Mouse (Mus musculus) megakaryocyte, embryonic 14.5 days (primary cell): ENCODE results near the gene Pank3. TPM values are rescaled to one million over a fixed set of nuclear protein-coding genes. Genes with fewer than 3 reads are reported as not detected.

ENCODE experiments used
- H3K27me3 ChIP-seq: replicated peaks from 2 replicates; pipeline ENCODE3; 2012; ENCODE audit warnings: inconsistent platforms
- H3K36me3 ChIP-seq: replicated peaks from 2 replicates; pipeline ENCODE3; 2012; ENCODE audit warnings: low read length, inconsistent platforms, mixed read lengths
- H3K4me1 ChIP-seq: 2 replicates; pipeline ENCODE4 v1.6.1; 2012; ENCODE audit warnings: inconsistent platforms
- H3K4me3 ChIP-seq: replicated peaks from 2 replicates; pipeline ENCODE3; 2012; ENCODE audit warnings: moderate library complexity, mild to moderate bottlenecking, inconsistent platforms
- H3K9me3 ChIP-seq: 2 replicates; pipeline ENCODE4 v1.6.1; 2012; ENCODE audit warnings: inconsistent platforms
- FLI1 ChIP-seq: IDR thresholded peaks from 2 replicates; pipeline ENCODE4 v1.6.1; 2012; ENCODE audit warnings: low read length, inconsistent platforms, mixed read lengths
- GATA1 ChIP-seq: IDR thresholded peaks from 3 replicates; pipeline ENCODE4 v1.6.1; 2012; ENCODE audit warnings: mixed read lengths, low read length, inconsistent platforms, borderline replicate concordance
- polyA plus RNA-seq: library from polyadenylated mRNA; stranded (reverse); fragments of >175 nt; gene quantifications from 2 replicates; pipeline ENCODE4 v1.2.3, GENCODE M21; 2012; ENCODE audit warnings: low replicate concordance; ENCODE audit not compliant: insufficient read depth

Pank3 gene
- 0.65 and 0.67 TPM in 2 replicates for polyA plus RNA-seq

GRCm38 (mm10) chr11:35769188-35769745 lies at the start of gene Pank3:
Pank3 (plus strand) TSS chr11:35769484.
- H3K9me3 ChIP-seq = no peaks in the 10 kb centered on the region
- H3K4me3 ChIP-seq = peak within 1 kb of the TSS; percentile 94
- peaks cover 9% of the 10 kb centered on the region for H3K36me3 ChIP-seq
- TF ChIP-seq FLI1 (no peak), GATA1 (no peak)
- H3K4me1 ChIP-seq = peaks cover 51% of the 10 kb centered on the region
- peaks cover 3% of the 10 kb centered on the region for H3K27me3 ChIP-seq

GRCm38 (mm10) chr11:35723876-35724275 lies 45.4 kb upstream of the Pank3 start:
- Histone ChIP-seq H3K4me1 (no peaks in the 10 kb centered on the region), H3K27me3 (no peaks in the 10 kb centered on the region), H3K4me3 (no peak overlapping the region), H3K36me3 (no peaks in the 10 kb centered on the region), H3K9me3 (peaks cover 19% of the 10 kb centered on the region)
- no peak for TF ChIP-seq GATA1
- TF ChIP-seq FLI1 = no peak

- Histone ChIP-seq H3K36me3 (no peaks in the 10 kb centered on the region), H3K27me3 (no peaks in the 10 kb centered on the region), H3K4me3 (no peak overlapping the region), H3K4me1 (no peaks in the 10 kb centered on the region), H3K9me3 (peaks cover 19% of the 10 kb centered on the region)
- TF ChIP-seq FLI1 = no peak
- TF ChIP-seq GATA1 = no peak
Measured at GRCm38 (mm10) chr11:35726341-35726846, 42.9 kb upstream of the Pank3 start.

- Histone ChIP-seq H3K9me3 (peaks cover 12% of the 10 kb centered on the region), H3K27me3 (no peaks in the 10 kb centered on the region), H3K4me1 (no peaks in the 10 kb centered on the region), H3K36me3 (no peaks in the 10 kb centered on the region), H3K4me3 (no peak overlapping the region)
- no peak for TF ChIP-seq GATA1
- no peak for TF ChIP-seq FLI1
Measured at GRCm38 (mm10) chr11:35728200-35728599, 41.1 kb upstream of the Pank3 start.

- Histone ChIP-seq H3K36me3 (no peaks in the 10 kb centered on the region), H3K9me3 (peaks cover 9% of the 10 kb centered on the region)
- TF ChIP-seq FLI1 (no peak), GATA1 (no peak)
Measured at GRCm38 (mm10) chr11:35729186-35729585, 40.1 kb upstream of the Pank3 start.

GRCm38 (mm10) chr11:35732366-35732765 lies 36.9 kb upstream of the Pank3 start:
- Histone ChIP-seq H3K27me3 (peaks cover 2% of the 10 kb centered on the region), H3K36me3 (no peaks in the 10 kb centered on the region), H3K4me1 (no peaks in the 10 kb centered on the region), H3K9me3 (0 out of 2 replicates have a peak, but pooled peaks cover 3% of the 10 kb centered on the region), H3K4me3 (no peak overlapping the region)
- TF ChIP-seq FLI1 (no peak), GATA1 (no peak)

More at GRCm38 (mm10) chr11:35729186-35729585, 40.1 kb upstream of the Pank3 start:
- Histone ChIP-seq H3K4me1 (no peaks in the 10 kb centered on the region), H3K4me3 (no peak overlapping the region), H3K27me3 (peaks cover under 1% of the 10 kb centered on the region)

GRCm38 (mm10) chr11:35736817-35737216 lies 32.5 kb upstream of the Pank3 start:
- no peaks in the 10 kb centered on the region for H3K4me1 ChIP-seq
- no peak for TF ChIP-seq FLI1
- no peak for TF ChIP-seq GATA1
- H3K9me3 ChIP-seq = 0 out of 2 replicates have a peak, but pooled peaks cover 3% of the 10 kb centered on the region
- no peaks in the 10 kb centered on the region for H3K36me3 ChIP-seq
- no peak overlapping the region for H3K4me3 ChIP-seq
- H3K27me3 ChIP-seq = peaks cover 2% of the 10 kb centered on the region

- Histone ChIP-seq H3K4me3 (no peak overlapping the region), H3K27me3 (peaks cover 2% of the 10 kb centered on the region), H3K9me3 (0 out of 2 replicates have a peak, but pooled peaks cover 3% of the 10 kb centered on the region), H3K4me1 (no peaks in the 10 kb centered on the region), H3K36me3 (no peaks in the 10 kb centered on the region)
- TF ChIP-seq GATA1 (no peak), FLI1 (no peak)
Measured at GRCm38 (mm10) chr11:35737262-35737661, 32.0 kb upstream of the Pank3 start.

GRCm38 (mm10) chr11:35738102-35738501 lies 31.2 kb upstream of the Pank3 start:
- H3K36me3 ChIP-seq = no peaks in the 10 kb centered on the region

GRCm38 (mm10) chr11:35743586-35743985 lies 25.7 kb upstream of the Pank3 start:
- TF ChIP-seq GATA1 = no peak
- no peak for TF ChIP-seq FLI1
- no peaks in the 10 kb centered on the region for H3K4me1 ChIP-seq
- H3K4me3 ChIP-seq = no peak overlapping the region
- H3K9me3 ChIP-seq = peaks cover 20% of the 10 kb centered on the region
- no peaks in the 10 kb centered on the region for H3K36me3 ChIP-seq
- peaks cover 3% of the 10 kb centered on the region for H3K27me3 ChIP-seq

More at GRCm38 (mm10) chr11:35738102-35738501, 31.2 kb upstream of the Pank3 start:
- Histone ChIP-seq H3K4me1 (no peaks in the 10 kb centered on the region), H3K4me3 (no peak overlapping the region), H3K9me3 (peaks cover 9% of the 10 kb centered on the region; the same call in 1 of the 2 replicates), H3K27me3 (peaks cover 2% of the 10 kb centered on the region)
- no peak for TF ChIP-seq FLI1
- TF ChIP-seq GATA1 = no peak
